Mouse (Mus musculus) activated CD4-positive, CD25-positive, alpha-beta regulatory T cell (primary cell): ENCODE measurements around the gene Gm21788. TPM values are rescaled to one million over a fixed set of nuclear protein-coding genes. Genes with fewer than 3 reads are reported as not detected.

ENCODE experiments used
- polyA plus RNA-seq, 2 experiments: library from polyadenylated mRNA; unstranded; fragments of 100-300 nt; shearing (Covaris generic); gene quantifications; one replicate each; pipeline ENCODE4 v1.2.1; 2017

Gm21788 gene
- not detected for polyA plus RNA-seq

GRCm38 (mm10) chrY:7404710-7405109 lies at the start of gene Gm21788:
Gm21788 (plus strand) TSS chrY:7405010.

Other genes starting within 250 kb of the Gm21788 start
- gene Gm21244, start 235.7 kb upstream of the Gm21788 start, polyA plus RNA-seq = under 1 TPM in 1 of 2 experiments, not detected in 1; 0.07 TPM
- not detected for gene Gm28998, start 151.2 kb upstream of the Gm21788 start, polyA plus RNA-seq
- under 1 TPM in 1 of 2 experiments, not detected in 1; 0.09 TPM for gene Gm20826, start 233.5 kb downstream of the Gm21788 start, polyA plus RNA-seq